26 mouse cellular contexts compared by ENCODE assay signal in genomic region chr15:4104319-4104718, GRCm38 (mm10).
A peak's percentile ranks its signal among the peaks of the same experiment; 100 is the strongest.
DNase-seq lines count a peak whose midpoint lies in the region; ATAC-seq and TF ChIP-seq lines count a peak whose summit lies in the region.
"Had no signal": no experiment of that assay in that cellular context is flagged by ENCODE, and none has a peak within 500 bp of the region (broad histone marks: within the 10 kb centered on the region; RNA-seq: fewer than 3 reads in every experiment).

No protein-coding gene starts in this region.

- peaks cover 17% of the 10 kb centered on the region for H3K36me3 ChIP-seq in forebrain, postnatal 0 days (ENCODE audit: insufficient read depth)
- peaks cover 39% of the 10 kb centered on the region for H3K36me3 ChIP-seq in forebrain, embryonic 10.5 days (replicated peaks)
- H3K36me3 ChIP-seq in hindbrain, embryonic 14.5 days (replicated peaks; ENCODE audit: control insufficient read depth, insufficient read depth): peaks cover 26% of the 10 kb centered on the region
- peaks cover 21% of the 10 kb centered on the region for H3K36me3 ChIP-seq in hindbrain, postnatal 0 days (ENCODE audit: insufficient read depth, low read length)
- H3K36me3 ChIP-seq in lung, embryonic 14.5 days (ENCODE audit: insufficient read depth): peaks cover 28% of the 10 kb centered on the region
- H3K36me3 ChIP-seq: G1E had no signal

- no peak for TF ChIP-seq CTCF in forebrain, postnatal 0 days (IDR thresholded peaks at IDR 0.05; ENCODE audit: low read depth)
- no peak for TF ChIP-seq CTCF in hindbrain, postnatal 0 days (IDR thresholded peaks at IDR 0.05; ENCODE audit: low read depth)
- TF ChIP-seq CTCF in lung, embryonic 14.5 days (IDR thresholded peaks at IDR 0.05; ENCODE audit: low read depth): no peak
- no peak for TF ChIP-seq CTCF in lung, adult 2 months (IDR thresholded peaks at IDR 0.05; ENCODE audit: insufficient read depth, low read length)

- H3K9ac ChIP-seq in forebrain, postnatal 0 days: no peak overlapping the region
- no peak overlapping the region for H3K9ac ChIP-seq in hindbrain, embryonic 14.5 days
- no peak overlapping the region for H3K9ac ChIP-seq in hindbrain, postnatal 0 days (replicated peaks; ENCODE audit: low read length)
- no peak overlapping the region for H3K9ac ChIP-seq in lung, embryonic 14.5 days
- H3K9ac ChIP-seq: embryonic facial prominence, embryonic 12.5 days; embryonic facial prominence, embryonic 15.5 days; forebrain, embryonic 12.5 days; hindbrain, embryonic 15.5 days; intestine, embryonic 15.5 days had no signal

- no peaks in the 10 kb centered on the region for H3K27me3 ChIP-seq in forebrain, postnatal 0 days (ENCODE audit: insufficient read depth, low read length)
- no peaks in the 10 kb centered on the region for H3K27me3 ChIP-seq in forebrain, embryonic 10.5 days (ENCODE audit: poor library complexity, severe bottlenecking)
- H3K27me3 ChIP-seq in hindbrain, embryonic 14.5 days (ENCODE audit: control insufficient read depth, insufficient read depth, low read length): no peaks in the 10 kb centered on the region
- no peaks in the 10 kb centered on the region for H3K27me3 ChIP-seq in hindbrain, postnatal 0 days (ENCODE audit: insufficient read depth, low read length)
- H3K27me3 ChIP-seq in lung, embryonic 14.5 days (ENCODE audit: insufficient read depth, low read length): no peaks in the 10 kb centered on the region
- H3K27me3 ChIP-seq: CH12.LX; embryonic facial prominence, embryonic 12.5 days; embryonic facial prominence, embryonic 15.5 days; forebrain, embryonic 12.5 days; hindbrain, embryonic 15.5 days; intestine, embryonic 15.5 days; Patski had no signal

- ATAC-seq in forebrain, postnatal 0 days: peak; percentile 69
- ATAC-seq in hindbrain, embryonic 14.5 days (ENCODE audit: low FRiP score): no peak
- no peak for ATAC-seq in hindbrain, postnatal 0 days
- ATAC-seq in lung, embryonic 14.5 days (ENCODE audit: insufficient read depth): no peak
- ATAC-seq: intestine, embryonic 15.5 days; Patski had no signal

- WGBS in forebrain, postnatal 0 days: 76% methylated on average over 12 of the region's 12 CpGs
- 94% methylated on average over 12 of the region's 12 CpGs for WGBS in forebrain, embryonic 10.5 days
- WGBS in hindbrain, embryonic 14.5 days: 86% methylated on average over 12 of the region's 12 CpGs
- 83% methylated on average over 12 of the region's 12 CpGs for WGBS in hindbrain, postnatal 0 days
- WGBS in lung, embryonic 14.5 days: 42% methylated on average over 12 of the region's 12 CpGs
- 64% methylated on average over 12 of the region's 12 CpGs for WGBS in lung, adult 2 months

- H3K9me3 ChIP-seq in forebrain, postnatal 0 days (ENCODE audit: low read length): no peaks in the 10 kb centered on the region
- no peaks in the 10 kb centered on the region for H3K9me3 ChIP-seq in forebrain, embryonic 10.5 days
- H3K9me3 ChIP-seq in hindbrain, embryonic 14.5 days (ENCODE audit: control insufficient read depth, low read length): no peaks in the 10 kb centered on the region
- H3K9me3 ChIP-seq in hindbrain, postnatal 0 days (ENCODE audit: low read length): no peaks in the 10 kb centered on the region
- no peaks in the 10 kb centered on the region for H3K9me3 ChIP-seq in lung, embryonic 14.5 days (ENCODE audit: low read depth, low read length)
- H3K9me3 ChIP-seq: embryonic facial prominence, embryonic 12.5 days; embryonic facial prominence, embryonic 15.5 days; forebrain, embryonic 12.5 days; G1E; hindbrain, embryonic 15.5 days; intestine, embryonic 15.5 days had no signal

- TF ChIP-seq POLR2A in lung, adult 2 months (IDR thresholded peaks at IDR 0.05; ENCODE audit: borderline replicate concordance, extremely low read depth, low read depth, low read length): no peak

- no peak overlapping the region for H3K4me3 ChIP-seq in forebrain, postnatal 0 days (ENCODE audit: low read depth, low read length)
- H3K4me3 ChIP-seq in forebrain, embryonic 10.5 days: no peak overlapping the region
- no peak overlapping the region for H3K4me3 ChIP-seq in hindbrain, embryonic 14.5 days (replicated peaks; ENCODE audit: low read length)
- H3K4me3 ChIP-seq in hindbrain, postnatal 0 days (ENCODE audit: low read length): no peak overlapping the region
- H3K4me3 ChIP-seq in lung, embryonic 14.5 days (ENCODE audit: low read depth, low read length): no peak overlapping the region
- no peak overlapping the region for H3K4me3 ChIP-seq in lung, adult 2 months (replicated peaks; ENCODE audit: extremely low read depth, low read depth, low read length)
- H3K4me3 ChIP-seq: embryonic facial prominence, embryonic 12.5 days; embryonic facial prominence, embryonic 15.5 days; forebrain, embryonic 12.5 days; gastrocnemius, adult 2 months; hindbrain, embryonic 15.5 days; intestine, embryonic 15.5 days had no signal

- no peak overlapping the region for H3K27ac ChIP-seq in forebrain, postnatal 0 days (ENCODE audit: low read depth, low read length)
- no peak overlapping the region for H3K27ac ChIP-seq in forebrain, embryonic 10.5 days
- peak overlapping the region; percentile 53; the same call in 1 of the 2 replicates for H3K27ac ChIP-seq in hindbrain, embryonic 14.5 days
- H3K27ac ChIP-seq in hindbrain, postnatal 0 days: no peak overlapping the region
- H3K27ac ChIP-seq in lung, embryonic 14.5 days (ENCODE audit: low read depth): no peak overlapping the region
- H3K27ac ChIP-seq: embryonic facial prominence, embryonic 12.5 days; embryonic facial prominence, embryonic 15.5 days; forebrain, embryonic 12.5 days; gastrocnemius, adult 2 months; hindbrain, embryonic 15.5 days; intestine, embryonic 15.5 days had no signal

- no peaks in the 10 kb centered on the region for H3K4me1 ChIP-seq in forebrain, postnatal 0 days (ENCODE audit: insufficient read depth)
- no peaks in the 10 kb centered on the region for H3K4me1 ChIP-seq in forebrain, embryonic 10.5 days
- 0 out of 2 replicates have a peak, but pooled peaks cover 6% of the 10 kb centered on the region for H3K4me1 ChIP-seq in hindbrain, embryonic 14.5 days (replicated peaks; ENCODE audit: control insufficient read depth, insufficient read depth, low read length)
- no peaks in the 10 kb centered on the region for H3K4me1 ChIP-seq in hindbrain, postnatal 0 days (ENCODE audit: insufficient read depth, low read length)
- H3K4me1 ChIP-seq in lung, embryonic 14.5 days (ENCODE audit: insufficient read depth): no peaks in the 10 kb centered on the region
- H3K4me1 ChIP-seq in lung, adult 2 months (ENCODE audit: control insufficient read depth, insufficient read depth, low read length): no peaks in the 10 kb centered on the region
- H3K4me1 ChIP-seq: embryonic facial prominence, embryonic 12.5 days; embryonic facial prominence, embryonic 15.5 days; forebrain, embryonic 12.5 days; intestine, embryonic 15.5 days had no signal

- H3K4me2 ChIP-seq in forebrain, postnatal 0 days (ENCODE audit: low read depth): no peak overlapping the region
- H3K4me2 ChIP-seq in hindbrain, embryonic 14.5 days (replicated peaks): no peak overlapping the region
- no peak overlapping the region for H3K4me2 ChIP-seq in hindbrain, postnatal 0 days (ENCODE audit: low read depth, low read length)
- H3K4me2 ChIP-seq in lung, embryonic 14.5 days: no peak overlapping the region
- H3K4me2 ChIP-seq: embryonic facial prominence, embryonic 12.5 days; embryonic facial prominence, embryonic 15.5 days; forebrain, embryonic 12.5 days; heart, embryonic 11.5 days; hindbrain, embryonic 15.5 days; intestine, embryonic 15.5 days had no signal

- peak; percentile 11 for DNase-seq in forebrain, postnatal 0 days
- no peak for DNase-seq in forebrain, embryonic 10.5 days (ENCODE audit: extremely low spot score, low spot score)
- no peak for DNase-seq in hindbrain, embryonic 14.5 days (ENCODE audit: low spot score)
- no peak for DNase-seq in hindbrain, postnatal 0 days (ENCODE audit: low spot score)
- DNase-seq in lung, embryonic 14.5 days: peak; percentile 12
- no peak for DNase-seq in lung, adult 2 months
- DNase-seq in brain, adult 2 months (ENCODE audit: low read depth, low spot score): peak; percentile 39
- DNase-seq in kidney, postnatal 36 days: no peak
- DNase-seq: adrenal gland, postnatal 10 days; adrenal gland, postnatal 36 days; B cell, adult 2 months; cerebellum, adult 11 months; cerebellum, adult 2 months; cerebellum, adult 9-11 months; cerebellum, postnatal 25 days; gastrocnemius, adult 2 months; gastrocnemius, postnatal 14 days had no signal

Comparison
In these comparisons a context has a peak if more than half of its experiments do, and no peak if none do; other contexts are left out.
1. DNase-seq: peak in forebrain, postnatal 0 days (single experiment), lung, embryonic 14.5 days (single experiment) and brain, adult 2 months (single experiment); none in forebrain, embryonic 10.5 days (single experiment), hindbrain, embryonic 14.5 days (single experiment), hindbrain, postnatal 0 days (single experiment), lung, adult 2 months (single experiment) and kidney, postnatal 36 days (0 of 2).